Mouse (Mus musculus): ENCODE data around the gene 4930432K21Rik. TPM values are rescaled to one million over a fixed set of nuclear protein-coding genes. Genes with fewer than 3 reads are reported as not detected.
A peak's percentile ranks its signal among the peaks of the same experiment; 100 is the strongest.

4930432K21Rik gene
- 2.0 and 2.6 TPM in 2 replicates for polyA plus RNA-seq (2015; fragmentation: Nextera tagmentation; extraction: Ambion mirVana)

- WGBS, result 16% methylated on average over 49 of the region's 49 CpGs
- Histone ChIP-seq H3K9ac (replicated peaks) (peak within 1 kb of the TSS; percentile 92), H3K27me3 (replicated peaks) (no peaks in the 10 kb centered on the region), H3K9me3 (replicated peaks) (no peaks in the 10 kb centered on the region), H3K4me1 (peaks cover 28% of the 10 kb centered on the region), H3K36me3 (peaks cover 24% of the 10 kb centered on the region), H3K4me2 (peak within 1 kb of the TSS; percentile 89), H3K27ac (replicated peaks) (peak within 1 kb of the TSS; percentile 67), H3K4me3 (replicated peaks) (peak within 1 kb of the TSS; percentile 63)
- peak; percentile 97 for ATAC-seq (ENCODE audit: low FRiP score)
Measured at GRCm38 (mm10) chr8:84147769-84148530, at the start of gene 4930432K21Rik, which contains the start of gene Cc2d1a. 4930432K21Rik (plus strand) TSS chr8:84148025. Cc2d1a (minus strand) TSS chr8:84147936.

GRCm38 (mm10) chr8:84098376-84098775, 49.4 kb upstream of the 4930432K21Rik start:
- Histone ChIP-seq H3K4me1 (peaks cover 26% of the 10 kb centered on the region), H3K9ac (replicated peaks) (no peak overlapping the region), H3K4me2 (no peak overlapping the region), H3K27me3 (replicated peaks) (no peaks in the 10 kb centered on the region), H3K27ac (replicated peaks) (no peak overlapping the region), H3K4me3 (replicated peaks) (no peak overlapping the region), H3K36me3 (peaks cover 76% of the 10 kb centered on the region), H3K9me3 (replicated peaks) (no peaks in the 10 kb centered on the region)
- WGBS, result 90% methylated on average over 7 of the region's 7 CpGs
- ATAC-seq (ENCODE audit: low FRiP score), result no peak

- H3K27me3 ChIP-seq (replicated peaks), result no peaks in the 10 kb centered on the region
- H3K9me3 ChIP-seq (replicated peaks), result no peaks in the 10 kb centered on the region
- no peak for ATAC-seq (ENCODE audit: low FRiP score)
- no peak overlapping the region for H3K4me3 ChIP-seq (replicated peaks)
- no peak overlapping the region for H3K27ac ChIP-seq (replicated peaks)
- no peak overlapping the region for H3K9ac ChIP-seq (replicated peaks)
- H3K36me3 ChIP-seq, result peaks cover 45% of the 10 kb centered on the region
- WGBS, result 91% methylated on average over 25 of the region's 25 CpGs
- H3K4me1 ChIP-seq, result peaks cover 42% of the 10 kb centered on the region
- H3K4me2 ChIP-seq, result no peak overlapping the region
Measured at GRCm38 (mm10) chr8:84101476-84102270, 46.2 kb upstream of the 4930432K21Rik start.

GRCm38 (mm10) chr8:84103601-84104000, 44.2 kb upstream of the 4930432K21Rik start:
- H3K9me3 ChIP-seq (replicated peaks), result no peaks in the 10 kb centered on the region

GRCm38 (mm10) chr8:84104221-84104620, 43.6 kb upstream of the 4930432K21Rik start:
- Histone ChIP-seq H3K36me3 (peaks cover 24% of the 10 kb centered on the region; the same call in 1 of the 2 replicates), H3K9ac (replicated peaks) (peak overlapping the region; percentile 64), H3K4me3 (replicated peaks) (peak overlapping the region; percentile 71), H3K27ac (replicated peaks) (peak overlapping the region; percentile 97), H3K27me3 (replicated peaks) (no peaks in the 10 kb centered on the region), H3K9me3 (replicated peaks) (no peaks in the 10 kb centered on the region), H3K4me1 (peaks cover 42% of the 10 kb centered on the region), H3K4me2 (peak overlapping the region; percentile 76)
- 1% methylated on average over 27 of the region's 29 CpGs for WGBS
- ATAC-seq (ENCODE audit: low FRiP score), result peak; percentile 85

More at GRCm38 (mm10) chr8:84103601-84104000, 44.2 kb upstream of the 4930432K21Rik start:
- Histone ChIP-seq H3K4me2 (peak overlapping the region; percentile 76), H3K27me3 (replicated peaks) (no peaks in the 10 kb centered on the region), H3K4me1 (peaks cover 42% of the 10 kb centered on the region), H3K4me3 (replicated peaks) (peak overlapping the region; percentile 71), H3K27ac (replicated peaks) (peak overlapping the region; percentile 97), H3K9ac (replicated peaks) (peak overlapping the region; percentile 64), H3K36me3 (peaks cover 26% of the 10 kb centered on the region)
- 0 out of 2 replicates have a peak, but pooled peaks have one; percentile 0 for ATAC-seq (ENCODE audit: low FRiP score)
- WGBS, result 41% methylated on average over 3 of the region's 3 CpGs

GRCm38 (mm10) chr8:84104697-84105609, 42.9 kb upstream of the 4930432K21Rik start, which contains the start of gene Dcaf15:
Dcaf15 (minus strand) TSS chr8:84104768.
- Histone ChIP-seq H3K9ac (replicated peaks) (peak within 1 kb of the TSS; percentile 64), H3K27ac (replicated peaks) (peak within 1 kb of the TSS; percentile 97), H3K9me3 (replicated peaks) (no peaks in the 10 kb centered on the region), H3K4me3 (replicated peaks) (peak within 1 kb of the TSS; percentile 71), H3K4me1 (peaks cover 38% of the 10 kb centered on the region), H3K4me2 (peak within 1 kb of the TSS; percentile 76), H3K27me3 (replicated peaks) (no peaks in the 10 kb centered on the region), H3K36me3 (peaks cover 22% of the 10 kb centered on the region; the same call in 1 of the 2 replicates)
- WGBS, result 7% methylated on average over 42 of the region's 42 CpGs
- peak; percentile 96 for ATAC-seq (ENCODE audit: low FRiP score)

GRCm38 (mm10) chr8:84105676-84106075, 42.1 kb upstream of the 4930432K21Rik start:
- H3K27ac ChIP-seq (replicated peaks), result peak overlapping the region; percentile 88
- ATAC-seq (ENCODE audit: low FRiP score), result no peak
- H3K36me3 ChIP-seq, result peaks cover 14% of the 10 kb centered on the region; the same call in 1 of the 2 replicates
- H3K4me1 ChIP-seq, result peaks cover 38% of the 10 kb centered on the region
- 72% methylated on average over 2 of the region's 2 CpGs for WGBS
- H3K9me3 ChIP-seq (replicated peaks), result no peaks in the 10 kb centered on the region
- H3K9ac ChIP-seq (replicated peaks), result no peak overlapping the region
- peak overlapping the region; percentile 71; the same call in 1 of the 2 replicates for H3K4me3 ChIP-seq (replicated peaks)
- H3K4me2 ChIP-seq, result peak overlapping the region; percentile 62
- H3K27me3 ChIP-seq (replicated peaks), result no peaks in the 10 kb centered on the region

- no peaks in the 10 kb centered on the region for H3K27me3 ChIP-seq (replicated peaks)
- H3K9ac ChIP-seq (replicated peaks), result no peak overlapping the region
- H3K4me2 ChIP-seq, result no peak overlapping the region
- H3K36me3 ChIP-seq, result peaks cover 8% of the 10 kb centered on the region; the same call in 1 of the 2 replicates
- H3K4me3 ChIP-seq (replicated peaks), result no peak overlapping the region
- H3K4me1 ChIP-seq, result peaks cover 35% of the 10 kb centered on the region
- H3K27ac ChIP-seq (replicated peaks), result peak overlapping the region; percentile 88
- H3K9me3 ChIP-seq (replicated peaks), result no peaks in the 10 kb centered on the region
- 87% methylated on average over 5 of the region's 6 CpGs for WGBS
- no peak for ATAC-seq (ENCODE audit: low FRiP score)
Measured at GRCm38 (mm10) chr8:84106216-84107040, 41.4 kb upstream of the 4930432K21Rik start.

- no peaks in the 10 kb centered on the region for H3K9me3 ChIP-seq (replicated peaks)
- 86% methylated on average over 6 of the region's 6 CpGs for WGBS
- H3K9ac ChIP-seq (replicated peaks), result no peak overlapping the region
- H3K4me2 ChIP-seq, result no peak overlapping the region
- H3K27me3 ChIP-seq (replicated peaks), result no peaks in the 10 kb centered on the region
- H3K36me3 ChIP-seq, result no peaks in the 10 kb centered on the region
- H3K4me3 ChIP-seq (replicated peaks), result no peak overlapping the region
- ATAC-seq (ENCODE audit: low FRiP score), result no peak
- no peaks in the 10 kb centered on the region for H3K4me1 ChIP-seq
- H3K27ac ChIP-seq (replicated peaks), result no peak overlapping the region
Measured at GRCm38 (mm10) chr8:84115646-84116045, 32.2 kb upstream of the 4930432K21Rik start.

- Histone ChIP-seq H3K27ac (replicated peaks) (no peak overlapping the region), H3K9ac (replicated peaks) (no peak overlapping the region), H3K4me2 (no peak overlapping the region), H3K27me3 (replicated peaks) (no peaks in the 10 kb centered on the region), H3K36me3 (no peaks in the 10 kb centered on the region), H3K4me1 (0 out of 2 replicates have a peak, but pooled peaks cover 3% of the 10 kb centered on the region), H3K9me3 (replicated peaks) (no peaks in the 10 kb centered on the region), H3K4me3 (replicated peaks) (no peak overlapping the region)
- WGBS, result 88% methylated on average over 3 of the region's 3 CpGs
- no peak for ATAC-seq (ENCODE audit: low FRiP score)
Measured at GRCm38 (mm10) chr8:84122151-84122550, 25.7 kb upstream of the 4930432K21Rik start.
